Mouse (Mus musculus): ENCODE data around the gene Klhl35.

GRCm38 (mm10) chr7:99518954-99519644 is 53.3 kb downstream of the Klhl35 start:
- TF ChIP-seq CTCF (conservative IDR thresholded peaks at IDR 0.05; ENCODE audit: low read length), result no peak
- no peak for TF ChIP-seq POU5F1 (IDR thresholded peaks at IDR 0.05; ENCODE audit: borderline replicate concordance, low read length)
- no peak; the same call in 1 of the 2 replicates for TF ChIP-seq NANOG (IDR thresholded peaks at IDR 0.05; ENCODE audit: borderline replicate concordance, low read length)

All from E14TG2a.4 (cell line).